Comparison of ENCODE assay signal across 8 mouse cellular contexts in genomic region chr17:31060588-31061345, GRCm38 (mm10). TPM values are rescaled to one million over a fixed set of nuclear protein-coding genes. Genes with fewer than 3 reads are reported as not detected.
DNase-seq lines count a peak whose midpoint lies in the region; ATAC-seq lines count a peak whose summit lies in the region.

No protein-coding gene starts in this region.

- no peak for ATAC-seq in heart, embryonic 15.5 days (replicated peaks; ENCODE audit: insufficient number of reproducible peaks, insufficient read depth, low FRiP score, low read depth)
- ATAC-seq in limb, embryonic 12.5 days (ENCODE audit: insufficient number of reproducible peaks, insufficient read depth, low FRiP score, low TSS enrichment, low read depth), result no peak
- no peak for ATAC-seq in midbrain, embryonic 14.5 days (ENCODE audit: low FRiP score, low TSS enrichment)

- 0 out of 2 replicates have a peak, but pooled peaks cover 7% of the 10 kb centered on the region for H3K27me3 ChIP-seq in heart, embryonic 15.5 days
- H3K27me3 ChIP-seq in limb, embryonic 12.5 days, result peaks cover 40% of the 10 kb centered on the region
- no peaks in the 10 kb centered on the region for H3K27me3 ChIP-seq in midbrain, embryonic 14.5 days (ENCODE audit: control insufficient read depth, insufficient read depth, low read length)

- no peak overlapping the region for H3K9ac ChIP-seq in heart, embryonic 15.5 days
- no peak overlapping the region for H3K9ac ChIP-seq in limb, embryonic 12.5 days (replicated peaks)
- H3K9ac ChIP-seq in midbrain, embryonic 14.5 days (replicated peaks; ENCODE audit: low read length), result 0 out of 2 replicates have a peak overlapping the region, but pooled peaks have one; percentile 6

- H3K36me3 ChIP-seq in heart, embryonic 15.5 days, result no peaks in the 10 kb centered on the region
- no peaks in the 10 kb centered on the region for H3K36me3 ChIP-seq in limb, embryonic 12.5 days
- peaks cover 8% of the 10 kb centered on the region; the same call in 1 of the 2 replicates for H3K36me3 ChIP-seq in midbrain, embryonic 14.5 days (ENCODE audit: control insufficient read depth, insufficient read depth, low read length)

- no peak overlapping the region for H3K4me3 ChIP-seq in heart, embryonic 15.5 days
- no peak overlapping the region for H3K4me3 ChIP-seq in limb, embryonic 12.5 days (replicated peaks)
- H3K4me3 ChIP-seq in midbrain, embryonic 14.5 days (replicated peaks; ENCODE audit: low read depth, low read length), result no peak overlapping the region

- 49% methylated on average over 13 of the region's 13 CpGs for WGBS in heart, embryonic 15.5 days
- WGBS in limb, embryonic 12.5 days, result 67% methylated on average over 13 of the region's 13 CpGs
- WGBS in midbrain, embryonic 14.5 days, result 61% methylated on average over 13 of the region's 13 CpGs

- peak overlapping the region; percentile 54 for H3K27ac ChIP-seq in heart, embryonic 15.5 days
- H3K27ac ChIP-seq in limb, embryonic 12.5 days, result 0 out of 2 replicates have a peak overlapping the region, but pooled peaks have one; percentile 45
- H3K27ac ChIP-seq in midbrain, embryonic 14.5 days (replicated peaks; ENCODE audit: low read depth, low read length), result 0 out of 2 replicates have a peak overlapping the region, but pooled peaks have one; percentile 20

- H3K4me2 ChIP-seq in heart, embryonic 15.5 days, result peak overlapping the region; percentile 39; the same call in 1 of the 2 replicates
- H3K4me2 ChIP-seq in limb, embryonic 12.5 days, result no peak overlapping the region
- H3K4me2 ChIP-seq in midbrain, embryonic 14.5 days (ENCODE audit: low read length), result no peak overlapping the region

- peak; percentile 38 for DNase-seq in adrenal gland, postnatal 10 days
- DNase-seq in adrenal gland, postnatal 14 days, result no peak
- peak; percentile 80 for DNase-seq in CD4-positive, CD25-positive, alpha-beta regulatory T cell, adult 2 months (ENCODE audit: low read depth, low spot score)
- no peak for DNase-seq in midbrain, embryonic 14.5 days
- DNase-seq in frontal cortex, postnatal 36 days (ENCODE audit: low spot score in 2 of 2), result no peak
- DNase-seq in layer of hippocampus, adult 11-12 months (ENCODE audit: low spot score), result no peak

- no peaks in the 10 kb centered on the region for H3K9me3 ChIP-seq in heart, embryonic 15.5 days (replicated peaks)
- no peaks in the 10 kb centered on the region for H3K9me3 ChIP-seq in limb, embryonic 12.5 days
- H3K9me3 ChIP-seq in midbrain, embryonic 14.5 days (ENCODE audit: control insufficient read depth, low read length), result no peaks in the 10 kb centered on the region

- H3K4me1 ChIP-seq in heart, embryonic 15.5 days (replicated peaks), result peaks cover 45% of the 10 kb centered on the region
- H3K4me1 ChIP-seq in limb, embryonic 12.5 days (replicated peaks), result peaks cover 26% of the 10 kb centered on the region
- H3K4me1 ChIP-seq in midbrain, embryonic 14.5 days (ENCODE audit: control insufficient read depth, insufficient read depth, low read length), result peaks cover 22% of the 10 kb centered on the region

RNA-seq across cellular contexts. Expression of gene Abcg1, which starts 3.3 kb away (rescaled TPM):
- total RNA-seq in adrenal gland, postnatal 10 days (2021), result 10 to 100 TPM; 12.9 to 14.2 TPM
- 11.7 and 21.9 TPM in 2 replicates for total RNA-seq in adrenal gland, postnatal 14 days (2021)
- polyA plus RNA-seq in heart, embryonic 15.5 days (2015; fragmentation: Nextera tagmentation; extraction: Ambion mirVana), result 10.4 and 12.1 TPM in 2 replicates
- 8.9 and 10.9 TPM in 2 replicates for polyA plus RNA-seq in limb, embryonic 12.5 days (2016; fragmentation: Nextera tagmentation; extraction: Ambion mirVana)
- 23.1 and 24.7 TPM in 2 replicates for polyA plus RNA-seq in midbrain, embryonic 14.5 days (2014; fragmentation: Nextera tagmentation; extraction: Ambion mirVana)

Comparison
In these comparisons a context has a peak if more than half of its experiments do, and no peak if none do; other contexts are left out.
1. DNase-seq: peak in adrenal gland, postnatal 10 days (single experiment) and CD4-positive, CD25-positive, alpha-beta regulatory T cell, adult 2 months (single experiment); none in adrenal gland, postnatal 14 days (single experiment), midbrain, embryonic 14.5 days (single experiment), frontal cortex, postnatal 36 days (0 of 2) and layer of hippocampus, adult 11-12 months (single experiment).
2. Peak in every context shown above with its lines, with median percentiles within 50 percentile points of each other: H3K27ac ChIP-seq.